Mouse (Mus musculus) splenic B cell, adult 2 months (primary cell): ENCODE measurements at regions not wholly inside any gene's neighbourhood (a gene's known extent, or its start where the extent isn't known, plus 50 kb on each side); places are given as distances from the start of the nearest gene placed in this dataset.

ENCODE experiments used
- DNase-seq: peaks from one replicate; pipeline ENCODE4 v3.0.0-alpha.2; 2011; ENCODE audit warnings: low read depth, low spot score
- H3K27me3 ChIP-seq: 2 replicates; pipeline ENCODE4 v1.6.1; 2012; ENCODE audit warnings: mild to moderate bottlenecking, low read length, moderate library complexity, mixed read lengths; ENCODE audit not compliant: control insufficient read depth, poor library complexity, insufficient read depth, severe bottlenecking
- H3K36me3 ChIP-seq: 2 replicates; pipeline ENCODE4 v1.6.1; 2012; ENCODE audit warnings: mild to moderate bottlenecking, low read length, moderate library complexity, mixed read lengths; ENCODE audit not compliant: control insufficient read depth, poor library complexity, insufficient read depth, severe bottlenecking

GRCm38 (mm10) chr16:77685651-77686190 is 83.8 kb upstream of the Gm11146 start:
- no peak for DNase-seq
- H3K27me3 ChIP-seq, result no peaks in the 10 kb centered on the region
- no peaks in the 10 kb centered on the region for H3K36me3 ChIP-seq

GRCm38 (mm10) chr16:77684521-77684920 is 82.6 kb upstream of the Gm11146 start:
- no peak for DNase-seq

GRCm38 (mm10) chr16:77679234-77679633 is 77.3 kb upstream of the Gm11146 start:
- no peak for DNase-seq

More at GRCm38 (mm10) chr16:77684521-77684920, 82.6 kb upstream of the Gm11146 start:
- Histone ChIP-seq H3K36me3 (no peaks in the 10 kb centered on the region), H3K27me3 (no peaks in the 10 kb centered on the region)

DNA sequence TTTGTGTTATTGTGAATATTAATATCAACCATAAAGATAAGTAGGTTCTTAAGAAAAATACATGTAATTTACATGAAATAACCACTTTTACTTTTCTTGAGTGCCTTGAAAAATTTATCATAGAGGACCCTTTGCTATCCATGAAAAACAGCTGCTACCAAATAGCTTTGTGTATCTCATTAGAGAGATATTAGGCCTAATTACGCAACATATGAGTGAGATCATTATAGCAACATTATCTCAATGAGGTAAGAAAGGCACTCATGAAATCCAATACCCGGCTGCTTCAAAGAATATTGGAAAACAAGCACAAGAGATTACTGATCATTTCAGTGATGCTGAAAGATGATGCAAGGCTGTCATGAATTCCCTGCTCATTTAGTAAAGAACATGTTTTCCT is 74.9 kb upstream of the Gm11146 start:
- no peaks in the 10 kb centered on the region for H3K36me3 ChIP-seq
- no peaks in the 10 kb centered on the region for H3K27me3 ChIP-seq
- no peak for DNase-seq

More at GRCm38 (mm10) chr16:77679234-77679633, 77.3 kb upstream of the Gm11146 start:
- Histone ChIP-seq H3K36me3 (no peaks in the 10 kb centered on the region), H3K27me3 (no peaks in the 10 kb centered on the region)

GRCm38 (mm10) chr16:77675885-77676597 is 74.1 kb upstream of the Gm11146 start:
- Histone ChIP-seq H3K36me3 (no peaks in the 10 kb centered on the region), H3K27me3 (no peaks in the 10 kb centered on the region)
- no peak for DNase-seq

DNA sequence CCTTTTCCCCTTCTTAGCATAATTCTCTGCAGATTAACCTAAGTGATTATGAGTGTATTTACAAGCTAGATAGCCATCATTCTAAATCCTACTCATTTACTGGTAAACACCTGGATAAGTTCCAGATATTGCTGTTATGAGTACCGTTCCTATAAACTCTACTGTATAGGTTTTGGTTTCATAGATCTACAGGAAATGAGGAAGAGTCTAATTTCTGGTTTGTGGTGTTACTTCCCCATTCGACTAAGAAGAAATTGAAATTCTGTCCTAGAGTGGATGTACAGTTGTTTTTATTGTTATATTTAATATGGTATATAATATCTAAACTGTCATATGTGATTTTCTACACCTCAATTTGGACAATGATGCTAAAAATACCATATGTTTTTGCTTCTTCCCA is 69.4 kb upstream of the Gm11146 start:
- no peaks in the 10 kb centered on the region for H3K36me3 ChIP-seq
- DNase-seq, result no peak
- H3K27me3 ChIP-seq, result no peaks in the 10 kb centered on the region

DNA sequence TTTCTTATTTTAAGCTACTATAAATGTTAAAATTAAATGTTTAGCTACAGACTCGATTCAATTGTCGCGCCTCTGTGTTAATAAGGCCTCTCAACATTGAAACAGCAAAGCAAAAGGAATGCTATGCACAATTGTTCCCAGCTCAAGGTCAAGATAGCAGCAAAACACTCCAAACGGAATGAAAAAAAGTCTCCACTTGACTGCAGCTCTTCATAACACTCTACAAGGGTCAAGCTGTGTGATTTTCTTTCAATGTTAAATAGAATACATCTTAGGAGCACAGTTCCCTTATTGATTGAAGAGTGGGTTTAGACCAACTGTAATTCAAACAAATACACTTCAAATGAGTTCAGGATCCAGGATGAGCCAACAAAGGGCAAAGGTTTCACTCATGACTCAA is 63.9 kb upstream of the Gm11146 start:
- no peaks in the 10 kb centered on the region for H3K36me3 ChIP-seq
- DNase-seq, result no peak
- no peaks in the 10 kb centered on the region for H3K27me3 ChIP-seq

- Histone ChIP-seq H3K36me3 (no peaks in the 10 kb centered on the region), H3K27me3 (no peaks in the 10 kb centered on the region)
- DNase-seq, result no peak
Observed at GRCm38 (mm10) chr16:77662107-77662518, 60.2 kb upstream of the Gm11146 start.

- no peaks in the 10 kb centered on the region for H3K27me3 ChIP-seq
- no peaks in the 10 kb centered on the region for H3K36me3 ChIP-seq
- no peak for DNase-seq
Observed at GRCm38 (mm10) chr16:77653306-77653705, 51.4 kb upstream of the Gm11146 start.
